Mouse (Mus musculus) adrenal gland, adult 8-10 months (tissue): ENCODE measurements around the gene Isl1. TPM values are rescaled to one million over a fixed set of nuclear protein-coding genes. Genes with fewer than 3 reads are reported as not detected.

ENCODE experiments used
- DNase-seq: peaks from one replicate; pipeline ENCODE4 v3.0.0; 2022
- total RNA-seq, 4 experiments: library from RNA; stranded (reverse); gene quantifications; 2 replicates each; pipeline ENCODE4 v1.2.4; 2022

Gene Isl1
- total RNA-seq, result 10 to 100 TPM in 1 of 4 experiments, 1 to 10 TPM in 3; 5.4 to 14.7 (median 7.7) TPM

GRCm38 (mm10) chr13:116309584-116310462 lies at the start of gene Isl1:
Isl1 (minus strand) TSS chr13:116309689.
- peak; percentile 53 for DNase-seq

GRCm38 (mm10) chr13:116335763-116336162 lies 26.3 kb upstream of the Isl1 start:
- no peak for DNase-seq

GRCm38 (mm10) chr13:116313636-116314530 lies 4.4 kb upstream of the Isl1 start:
- DNase-seq, result no peak

DNA sequence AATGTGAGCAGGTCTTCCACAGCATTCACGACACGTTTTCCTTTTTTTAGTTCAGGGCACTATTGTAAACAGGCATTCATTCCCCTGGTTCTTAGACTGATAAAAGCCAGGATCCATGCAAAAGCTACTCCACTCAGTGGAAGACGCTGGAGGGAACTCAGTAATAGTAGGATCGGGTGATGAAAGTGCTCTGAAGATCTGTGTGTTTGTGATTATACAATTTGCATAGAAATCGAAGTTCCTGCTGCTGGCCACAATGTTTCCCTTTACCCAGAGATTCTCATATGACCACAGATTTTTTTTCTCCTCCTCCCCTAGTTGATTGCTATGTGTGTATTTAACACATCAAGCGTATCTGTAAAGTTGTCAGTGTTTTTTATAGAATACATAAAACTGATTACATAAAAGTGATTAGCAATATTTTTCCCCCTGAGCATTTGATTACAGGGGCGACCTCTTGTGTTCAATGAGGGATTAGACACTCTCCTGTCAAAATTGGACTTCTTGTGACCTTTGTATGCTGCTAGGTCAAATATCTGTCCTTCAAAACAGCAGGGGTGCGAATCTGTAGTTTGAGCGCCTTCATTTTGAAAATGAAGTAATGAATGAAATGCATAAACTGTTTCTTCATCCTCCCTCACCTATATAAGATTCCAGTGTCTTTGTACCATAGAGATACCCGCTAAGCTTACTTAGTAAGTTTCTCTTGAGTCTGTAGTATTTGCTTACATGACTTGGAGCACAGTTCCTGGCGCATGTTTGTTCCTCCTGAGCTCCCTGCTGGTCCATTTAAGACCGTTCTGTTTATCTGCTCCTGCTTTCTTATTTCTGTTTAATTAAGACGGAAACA lies 2.6 kb upstream of the Isl1 start:
- DNase-seq, result no peak

GRCm38 (mm10) chr13:116311011-116311410 lies 1.5 kb upstream of the Isl1 start:
- DNase-seq, result no peak

DNA sequence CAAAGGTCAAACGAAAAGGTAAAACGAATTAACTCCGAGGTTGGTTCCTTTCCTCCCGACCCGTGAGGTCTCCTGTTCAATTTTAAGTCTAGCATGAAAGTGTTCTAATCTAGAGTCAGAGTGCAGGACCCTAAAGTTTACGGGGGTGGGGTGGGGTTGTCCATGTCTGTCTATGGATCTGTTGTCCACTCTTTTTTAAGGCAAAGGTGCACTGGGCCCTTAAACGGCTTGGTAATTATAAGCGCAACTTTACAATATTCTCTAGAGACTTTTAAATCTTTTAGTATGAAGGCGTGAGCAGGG lies 925 bp upstream of the Isl1 start:
- DNase-seq, result no peak

- no peak for DNase-seq
Measured at GRCm38 (mm10) chr13:116308933-116309583, 431 bp downstream of the Isl1 start.

DNA sequence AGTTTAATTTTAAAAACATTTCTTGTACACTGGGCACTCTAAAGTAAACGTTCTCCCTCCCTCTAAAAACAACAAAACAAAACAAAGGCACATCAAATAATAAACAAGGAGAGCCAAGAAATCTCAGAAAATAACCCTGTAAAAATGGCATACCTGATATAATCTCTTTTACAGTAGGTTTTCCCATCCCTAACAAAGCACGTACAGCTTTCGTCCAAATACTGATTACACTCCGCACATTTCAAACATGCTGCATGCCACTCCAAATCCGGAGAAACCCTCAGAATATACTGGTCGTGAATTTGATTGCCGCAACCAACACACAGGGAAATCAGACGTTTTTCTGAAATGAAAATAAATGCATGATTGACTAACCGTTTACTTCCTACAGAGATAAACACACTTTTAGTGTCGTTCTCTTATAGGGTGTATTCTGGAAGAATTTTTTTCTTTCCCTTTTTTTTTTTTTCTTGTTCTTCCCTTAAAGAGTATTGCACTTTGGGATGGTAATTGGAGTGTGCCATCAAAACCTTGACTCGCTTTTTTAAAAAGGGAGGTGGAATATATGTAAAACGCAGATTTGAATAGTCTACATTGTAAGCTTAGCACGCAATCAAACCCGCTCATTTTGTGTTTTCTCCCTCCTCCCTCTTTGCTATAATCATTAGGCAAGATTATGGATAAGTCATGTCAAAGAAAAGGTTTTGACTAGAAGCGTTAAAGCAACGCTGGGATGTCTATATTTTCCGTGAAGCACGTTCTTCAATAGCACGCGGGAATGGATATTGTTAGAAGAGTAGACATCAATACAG lies 1.2 kb downstream of the Isl1 start:
- DNase-seq, result no peak

DNA sequence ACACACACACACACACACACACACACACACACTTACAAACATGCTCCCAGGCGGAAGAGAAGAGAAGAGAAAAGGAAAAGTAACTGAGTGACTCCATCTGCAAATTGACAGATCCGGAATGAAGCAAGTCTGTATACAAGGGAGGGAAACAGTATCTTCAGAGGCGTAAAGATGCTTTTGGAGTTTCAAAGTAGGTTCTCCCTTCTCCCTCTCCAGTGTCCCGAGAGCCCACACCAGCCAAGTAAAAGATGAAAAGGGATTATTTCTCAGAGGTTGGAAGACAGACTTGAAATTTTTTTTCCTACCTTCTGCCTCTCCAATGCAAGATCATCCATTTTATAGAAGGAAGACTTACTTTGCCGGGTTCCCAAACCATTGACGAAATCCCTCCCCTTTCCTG lies 2.9 kb downstream of the Isl1 start:
- no peak for DNase-seq

- no peak for DNase-seq
Measured at GRCm38 (mm10) chr13:116305721-116306120, 3.8 kb downstream of the Isl1 start.

DNA sequence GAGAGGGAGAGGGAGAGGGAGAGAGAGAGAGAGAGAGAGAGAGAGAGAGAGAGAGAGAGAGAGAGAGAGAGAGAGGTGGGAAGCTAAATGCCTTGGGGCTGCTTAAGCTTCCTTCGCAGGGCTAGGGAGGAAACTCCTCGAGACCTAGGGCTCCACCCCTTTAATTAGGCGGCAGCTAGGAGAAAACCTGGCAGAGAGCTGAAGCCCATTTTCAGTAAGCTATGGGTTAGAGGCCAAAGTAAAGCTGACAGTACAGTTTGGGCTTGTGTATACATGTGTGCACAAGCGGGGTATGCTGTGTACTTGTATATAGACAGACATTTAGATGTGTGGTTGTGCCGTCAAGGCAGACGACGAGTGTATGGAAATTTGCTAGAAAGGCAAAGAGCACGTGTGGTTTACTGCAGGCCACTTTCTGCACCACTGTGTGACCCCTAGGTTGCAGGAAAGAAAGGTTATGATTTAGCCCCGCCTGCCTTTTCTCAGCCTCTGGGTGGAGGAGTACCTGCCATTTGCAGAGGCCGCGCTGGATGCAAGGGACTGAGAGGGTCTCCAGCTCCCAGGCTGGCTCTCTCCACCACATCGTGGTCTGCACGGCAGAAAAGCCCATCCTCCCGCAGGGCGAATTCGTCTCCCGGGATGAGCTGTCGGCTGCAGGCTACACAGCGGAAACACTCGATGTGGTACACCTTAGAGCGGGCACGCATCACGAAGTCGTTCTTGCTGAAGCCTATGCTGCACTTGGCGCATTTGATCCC lies 4.6 kb downstream of the Isl1 start:
- no peak for DNase-seq

DNA sequence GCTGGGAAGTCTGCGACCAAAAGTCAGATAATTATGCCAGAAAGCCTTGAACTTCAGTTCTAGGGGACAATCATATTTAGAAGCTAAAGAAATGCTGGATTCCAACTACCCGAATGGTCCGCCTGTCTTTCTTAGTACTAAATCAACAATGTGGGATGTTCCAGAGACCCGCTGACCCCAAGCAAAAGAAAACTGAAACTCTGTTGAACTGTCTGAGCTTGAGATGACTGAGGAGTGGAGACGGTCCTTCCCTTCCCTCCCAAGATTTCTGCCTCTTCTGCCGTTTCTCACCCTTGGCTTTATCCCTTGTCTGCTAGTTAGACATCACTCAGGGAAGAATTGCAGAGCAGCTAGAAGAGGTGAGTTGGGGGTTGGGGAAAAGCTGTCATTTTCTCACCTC lies 5.7 kb downstream of the Isl1 start:
- no peak for DNase-seq

DNA sequence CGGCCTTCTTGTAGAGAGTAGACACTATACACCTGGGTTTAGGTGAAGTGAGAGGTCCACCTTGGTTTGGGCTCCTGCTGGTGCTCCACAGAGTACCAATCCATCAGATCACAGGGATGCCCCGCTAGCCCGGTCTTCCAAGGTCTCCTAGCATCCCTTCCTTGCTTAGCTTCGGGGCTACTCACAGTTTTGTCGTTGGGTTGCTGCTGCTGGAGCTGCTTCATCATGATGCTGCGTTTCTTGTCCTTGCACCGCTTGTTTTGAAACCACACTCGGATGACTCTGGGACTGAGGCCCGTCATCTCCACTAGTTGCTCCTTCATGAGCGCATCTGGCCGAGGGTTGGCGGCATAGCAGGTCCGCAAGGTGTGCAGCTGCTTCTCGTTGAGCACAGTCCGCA lies 6.6 kb downstream of the Isl1 start:
- DNase-seq, result no peak

DNA sequence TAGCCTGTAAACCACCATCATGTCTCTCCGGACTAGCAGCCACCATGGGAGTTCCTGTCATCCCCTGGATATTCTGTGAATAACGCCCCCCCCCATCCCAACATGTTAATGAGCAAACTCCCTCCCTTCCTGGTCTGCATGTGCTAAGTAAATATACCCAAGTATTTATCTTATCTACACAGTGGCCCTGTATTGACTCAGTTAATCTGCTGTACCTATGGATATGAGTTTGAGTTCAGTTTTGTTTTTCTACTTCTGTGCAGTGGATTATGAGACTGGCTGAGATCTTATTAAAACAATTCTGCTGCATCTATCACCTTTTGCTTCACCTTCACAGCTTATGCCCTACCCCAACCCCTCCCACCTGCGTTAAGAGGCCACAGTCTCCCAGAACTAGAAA lies 7.8 kb downstream of the Isl1 start:
- DNase-seq, result no peak

DNA sequence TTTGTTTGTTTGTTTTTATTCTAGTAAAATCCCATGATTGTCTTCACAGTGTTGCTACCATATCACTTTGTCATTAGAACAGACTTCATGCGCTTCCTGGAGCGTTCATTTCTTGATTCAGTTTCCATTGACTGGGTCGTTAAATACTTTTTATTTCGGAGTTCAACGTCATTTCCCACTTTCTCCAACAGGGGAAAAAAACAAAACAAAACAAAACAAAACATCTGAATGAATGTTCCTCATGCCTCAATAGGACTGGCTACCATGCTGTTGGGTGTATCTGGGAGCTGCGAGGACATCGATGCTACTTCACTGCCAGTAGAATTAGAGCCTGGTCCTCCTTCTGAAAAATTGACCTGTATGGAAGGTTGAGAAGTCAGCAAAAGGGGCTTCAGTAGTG lies 10.2 kb downstream of the Isl1 start:
- no peak for DNase-seq

DNA sequence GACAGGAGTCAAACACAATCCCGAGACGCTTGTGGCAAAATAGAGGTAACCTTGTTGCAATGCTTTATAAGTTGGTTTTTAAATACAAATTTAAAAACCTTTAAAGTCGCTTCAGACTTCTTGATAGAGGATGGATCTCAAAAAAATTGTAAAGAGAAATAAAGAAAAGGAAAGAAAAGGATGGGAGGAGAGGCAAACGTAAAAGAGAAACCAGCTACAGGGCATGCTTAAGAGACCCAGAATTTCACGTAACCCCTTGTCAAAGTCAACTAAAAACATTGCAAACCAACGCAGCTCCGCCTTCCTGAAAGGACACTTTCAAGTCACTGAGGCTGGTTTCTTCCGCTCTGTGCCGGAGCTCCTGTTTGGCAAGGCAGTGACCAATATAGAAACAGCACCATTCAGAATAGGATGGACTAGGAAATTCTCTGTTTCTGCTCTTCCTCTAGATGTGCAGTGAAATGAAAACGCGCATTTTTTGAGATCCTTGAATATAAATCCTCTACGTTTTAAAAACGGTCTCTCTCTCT lies 10.8 kb downstream of the Isl1 start:
- DNase-seq, result no peak

- no peak for DNase-seq
Measured at GRCm38 (mm10) chr13:116298001-116298400, 11.5 kb downstream of the Isl1 start.

GRCm38 (mm10) chr13:116297048-116297811 lies 12.3 kb downstream of the Isl1 start:
- DNase-seq, result no peak

GRCm38 (mm10) chr13:116295401-116295800 lies 14.1 kb downstream of the Isl1 start:
- no peak for DNase-seq
